Mouse (Mus musculus) v-Abl transformed pro-B cells (cell line): ENCODE results near the gene Polrmt.
"Not testable (repeated sequence)": the region's sequence is repeated elsewhere in the genome, so short reads cannot be mapped to it uniquely, and the experiment has no call there.

Source experiments
- in situ Hi-C, 2 experiments: fragments of 400-800 bp; cut with MboI; formaldehyde crosslinking; loops; one replicate each; pipeline ENCODE4 v1.15.1; 2025; ENCODE audit not compliant: unreplicated experiment in 2 of 2

Polrmt gene

GRCm38 (mm10) chr10:79777103-79777531, 30.7 kb upstream of the Polrmt start, which contains the start of gene Fstl3:
Gene Fstl3, plus strand, starts transcription at chr10:79777272.
- in situ Hi-C loops: loop anchor here in 1 of 2 experiments (5.0 kb wide), 1 partner anchor 35 kb away; no protein-coding TSS in a partner anchor

- in situ Hi-C loops: loop anchor here (5.0 kb wide), 2 partner anchors 38 to 43 kb away; no protein-coding TSS in a partner anchor
Measured at GRCm38 (mm10) chr10:79774486-79775279, 28.3 kb upstream of the Polrmt start.

- in situ Hi-C loops: loop anchor here in 1 of 2 experiments (5.0 kb wide), 1 partner anchor 44 kb away; no protein-coding TSS in a partner anchor
Measured at GRCm38 (mm10) chr10:79773208-79773607, 26.8 kb upstream of the Polrmt start.

- in situ Hi-C loops: loop anchor here in 1 of 2 experiments (5.0 kb wide), 1 partner anchor 45 kb away; no protein-coding TSS in a partner anchor
Measured at GRCm38 (mm10) chr10:79772320-79772719, 25.9 kb upstream of the Polrmt start.

- in situ Hi-C loops: no loop called here
Measured at GRCm38 (mm10) chr10:79769329-79769728, 22.9 kb upstream of the Polrmt start.

GRCm38 (mm10) chr10:79768400-79768799, 22.0 kb upstream of the Polrmt start:
- in situ Hi-C loops: no loop called here

- in situ Hi-C loops: no loop called here
Measured at GRCm38 (mm10) chr10:79767372-79768244, 21.2 kb upstream of the Polrmt start.

- in situ Hi-C loops: no loop called here
Measured at GRCm38 (mm10) chr10:79766508-79767325, 20.3 kb upstream of the Polrmt start, which contains the start of gene Rnf126. Gene Rnf126, minus strand, starts transcription at chr10:79766952.

- in situ Hi-C loops: no loop called here
Measured at GRCm38 (mm10) chr10:79766001-79766507, 19.7 kb upstream of the Polrmt start.

- in situ Hi-C loops: no loop called here
Measured at GRCm38 (mm10) chr10:79765228-79765745, 18.9 kb upstream of the Polrmt start.

- in situ Hi-C loops: no loop called here
Measured at GRCm38 (mm10) chr10:79764234-79764633, 17.9 kb upstream of the Polrmt start.

GRCm38 (mm10) chr10:79762875-79763274, 16.5 kb upstream of the Polrmt start:
- in situ Hi-C loops: no loop called here

- in situ Hi-C loops: no loop called here
Measured at GRCm38 (mm10) chr10:79760603-79761143, 14.3 kb upstream of the Polrmt start.

- in situ Hi-C loops: not testable (repeated sequence)
Measured at GRCm38 (mm10) chr10:79759675-79760074, 13.3 kb upstream of the Polrmt start.

- in situ Hi-C loops: no loop called here
Measured at GRCm38 (mm10) chr10:79756660-79757059, 10.3 kb upstream of the Polrmt start.

GRCm38 (mm10) chr10:79755854-79756253, 9.5 kb upstream of the Polrmt start:
- in situ Hi-C loops: no loop called here

GRCm38 (mm10) chr10:79754856-79755516, 8.6 kb upstream of the Polrmt start, which contains the start of gene Fgf22:
Gene Fgf22, plus strand, starts transcription at chr10:79755076.
- in situ Hi-C loops: no loop called here

- in situ Hi-C loops: no loop called here
Measured at GRCm38 (mm10) chr10:79748496-79748895, 2.1 kb upstream of the Polrmt start.

GRCm38 (mm10) chr10:79746774-79747151, 382 bp upstream of the Polrmt start:
- in situ Hi-C loops: no loop called here
